Mouse (Mus musculus) stomach, postnatal 0 days (tissue): ENCODE results near the gene 2310046K23Rik. TPM values are rescaled to one million over a fixed set of nuclear protein-coding genes. Genes with fewer than 3 reads are reported as not detected.

ENCODE experiments used
- ATAC-seq: fragments of 200-750 bp; cut with Nextera tagmentation; 2 replicates; pipeline ENCODE4 v1.8.0; 2017; ENCODE audit not compliant: low FRiP score, low TSS enrichment
- DNase-seq: peaks from one replicate; pipeline ENCODE4 v3.0.0-alpha.2; 2016; ENCODE audit warnings: low spot score
- H3K27ac ChIP-seq: fragments of 300-500 bp; sonication (generic); replicated peaks from 2 replicates; pipeline ENCODE4 v1.5.1; 2014; ENCODE audit warnings: mild to moderate bottlenecking, control low read depth
- H3K27me3 ChIP-seq: fragments of 300-500 bp; sonication (generic); 2 replicates; pipeline ENCODE4 v1.6.1; 2014; ENCODE audit warnings: low read length; ENCODE audit not compliant: control insufficient read depth, insufficient read depth
- H3K36me3 ChIP-seq: fragments of 300-500 bp; sonication (generic); 2 replicates; pipeline ENCODE4 v1.6.1; 2014; ENCODE audit warnings: low read length, mixed read lengths; ENCODE audit not compliant: control insufficient read depth, insufficient read depth
- H3K4me1 ChIP-seq: fragments of 300-500 bp; sonication (generic); replicated peaks from 2 replicates; pipeline ENCODE4 v1.6.1; 2014; ENCODE audit warnings: antibody characterized with exemption; ENCODE audit not compliant: control insufficient read depth, insufficient read depth
- H3K4me2 ChIP-seq: fragments of 300-500 bp; sonication (generic); replicated peaks from 2 replicates; pipeline ENCODE4 v1.6.1; 2014; ENCODE audit warnings: low read depth, mild to moderate bottlenecking, control low read depth, moderate library complexity
- H3K4me3 ChIP-seq: fragments of 300-500 bp; sonication (generic); 2 replicates; pipeline ENCODE4 v1.5.1; 2014; ENCODE audit warnings: low read depth, low read length, control low read depth
- H3K9ac ChIP-seq: fragments of 300-500 bp; sonication (generic); 2 replicates; pipeline ENCODE4 v1.6.1; 2014; ENCODE audit warnings: mild to moderate bottlenecking, low read length, control low read depth, mixed read lengths
- H3K9me3 ChIP-seq: fragments of 300-500 bp; sonication (generic); 2 replicates; pipeline ENCODE4 v1.6.1; 2016; ENCODE audit warnings: low read length; ENCODE audit not compliant: control insufficient read depth
- CTCF ChIP-seq: IDR thresholded peaks from 2 replicates; pipeline ENCODE4 v1.5.1; 2016; ENCODE audit warnings: antibody characterized with exemption, low read depth, mild to moderate bottlenecking, moderate library complexity
- EP300 ChIP-seq: optimal IDR thresholded peaks from 2 replicates; pipeline ENCODE3; 2016; ENCODE audit warnings: antibody characterized with exemption
- WGBS: fragments of 180-500 bp; shearing (Covaris S2); extraction: QIAGEN DNeasy Blood & Tissue Kit; methylation state at CpG from one replicate; pipeline ENCODE4 v1.1.7; 2014; 5-methylcytosine and 5-hydroxymethylcytosine counted together
- polyA plus RNA-seq: library from polyadenylated mRNA; unstranded; fragments of >200 nt; fragmentation: Nextera tagmentation; extraction: Ambion mirVana; gene quantifications from 2 replicates; pipeline ENCODE4 v1.2.1, GENCODE M21; 2015

The 2310046K23Rik gene
- polyA plus RNA-seq, 1 experiment from 2014 or later: not detected

GRCm38 (mm10) chr3:92572514-92573155, 38.3 kb upstream of the 2310046K23Rik start:
- WGBS: 53% methylated on average over 2 of the region's 2 CpGs
- DNase-seq (no peak), ATAC-seq (no peak)
- Histone ChIP-seq H3K27me3 (no peaks in the 10 kb centered on the region), H3K27ac (no peak overlapping the region), H3K36me3 (no peaks in the 10 kb centered on the region), H3K4me2 (no peak overlapping the region), H3K4me3 (no peak overlapping the region), H3K4me1 (no peaks in the 10 kb centered on the region), H3K9me3 (no peaks in the 10 kb centered on the region), H3K9ac (no peak overlapping the region)
- TF ChIP-seq CTCF: no peak
- no peak for TF ChIP-seq EP300

GRCm38 (mm10) chr3:92568752-92569151, 34.4 kb upstream of the 2310046K23Rik start:
- no peak overlapping the region for H3K27ac ChIP-seq
- H3K4me3 ChIP-seq: no peak overlapping the region
- no peaks in the 10 kb centered on the region for H3K4me1 ChIP-seq
- no peaks in the 10 kb centered on the region for H3K36me3 ChIP-seq
- ATAC-seq (no peak), DNase-seq (no peak)
- TF ChIP-seq EP300 (no peak), CTCF (no peak)
- no peaks in the 10 kb centered on the region for H3K27me3 ChIP-seq
- no peak overlapping the region for H3K4me2 ChIP-seq
- no peak overlapping the region for H3K9ac ChIP-seq
- 87% methylated on average over 2 of the region's 2 CpGs for WGBS
- H3K9me3 ChIP-seq: no peaks in the 10 kb centered on the region

- Histone ChIP-seq H3K9ac (no peak overlapping the region), H3K4me3 (no peak overlapping the region), H3K36me3 (no peaks in the 10 kb centered on the region), H3K27me3 (no peaks in the 10 kb centered on the region), H3K4me2 (no peak overlapping the region), H3K4me1 (no peaks in the 10 kb centered on the region), H3K27ac (no peak overlapping the region), H3K9me3 (no peaks in the 10 kb centered on the region)
- ATAC-seq (no peak), DNase-seq (no peak)
- TF ChIP-seq EP300: no peak
- peak; percentile 63 for TF ChIP-seq CTCF
These were observed 31.1 kb upstream of the 2310046K23Rik start for GRCm38 (mm10) chr3:92565418-92565817.

GRCm38 (mm10) chr3:92512325-92512724, 22.0 kb downstream of the 2310046K23Rik start:
- DNase-seq (no peak), ATAC-seq (no peak)
- Histone ChIP-seq H3K9ac (no peak overlapping the region), H3K4me2 (no peak overlapping the region), H3K4me3 (no peak overlapping the region), H3K9me3 (no peaks in the 10 kb centered on the region), H3K36me3 (no peaks in the 10 kb centered on the region), H3K27ac (no peak overlapping the region), H3K27me3 (no peaks in the 10 kb centered on the region), H3K4me1 (no peaks in the 10 kb centered on the region)
- TF ChIP-seq CTCF (peak; percentile 66), EP300 (no peak)

- H3K36me3 ChIP-seq: no peaks in the 10 kb centered on the region
- H3K27ac ChIP-seq: no peak overlapping the region
- no peaks in the 10 kb centered on the region for H3K4me1 ChIP-seq
- TF ChIP-seq CTCF (peak; percentile 85), EP300 (no peak)
- no peaks in the 10 kb centered on the region for H3K27me3 ChIP-seq
- H3K4me2 ChIP-seq: no peak overlapping the region
- H3K9ac ChIP-seq: no peak overlapping the region
- H3K4me3 ChIP-seq: no peak overlapping the region
- ATAC-seq: peak; percentile 70; the same call in 1 of the 2 replicates
- peak; percentile 65 for DNase-seq
- no peaks in the 10 kb centered on the region for H3K9me3 ChIP-seq
These were observed 23.5 kb downstream of the 2310046K23Rik start for GRCm38 (mm10) chr3:92510786-92511185.

GRCm38 (mm10) chr3:92508185-92508584, 26.1 kb downstream of the 2310046K23Rik start:
- Histone ChIP-seq H3K4me3 (no peak overlapping the region), H3K36me3 (no peaks in the 10 kb centered on the region), H3K9me3 (no peaks in the 10 kb centered on the region), H3K4me2 (no peak overlapping the region), H3K27me3 (no peaks in the 10 kb centered on the region), H3K9ac (no peak overlapping the region), H3K4me1 (no peaks in the 10 kb centered on the region), H3K27ac (no peak overlapping the region)
- no peak for TF ChIP-seq EP300
- no peak for TF ChIP-seq CTCF
- ATAC-seq (no peak), DNase-seq (no peak)
- WGBS: 64% methylated on average over 1 of the region's 1 CpGs
